Mouse (Mus musculus): ENCODE results near the gene Tada1. TPM values are rescaled to one million over a fixed set of nuclear protein-coding genes. Genes with fewer than 3 reads are reported as not detected.

Gene Tada1
- polyA plus RNA-seq, 1 experiment from 2014 or later: 42.5 TPM

DNA sequence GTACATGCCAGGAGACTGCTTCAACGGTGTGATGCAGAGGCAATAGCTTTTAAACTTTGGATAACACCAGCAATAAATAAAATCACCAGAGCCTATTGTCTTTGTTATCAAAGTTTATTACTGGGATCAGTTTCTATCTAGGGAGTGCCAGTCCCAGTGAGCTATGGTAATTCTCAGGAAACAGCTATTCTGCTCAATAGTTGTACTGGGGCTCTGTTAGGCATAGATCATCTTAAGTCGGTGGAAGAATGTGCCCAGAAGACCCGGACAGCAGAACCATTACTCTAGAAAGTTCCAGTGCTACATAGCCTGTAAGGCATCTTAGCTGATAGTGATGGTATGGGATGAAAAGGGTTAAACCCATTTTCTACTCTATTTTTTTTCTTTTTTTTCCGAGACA lies 15.9 kb downstream of the Tada1 start:
- Histone ChIP-seq H3K9me3 (replicated peaks; ENCODE audit: control insufficient read depth, low read length) (no peaks in the 10 kb centered on the region), H3K9ac (ENCODE audit: low read length) (no peak overlapping the region), H3K4me3 (replicated peaks; ENCODE audit: low read length) (no peak overlapping the region), H3K4me2 (ENCODE audit: low read depth, low read length) (no peak overlapping the region), H3K4me1 (ENCODE audit: control insufficient read depth, insufficient read depth, low read length) (no peaks in the 10 kb centered on the region), H3K27me3 (ENCODE audit: control insufficient read depth, insufficient read depth, low read length) (no peaks in the 10 kb centered on the region), H3K36me3 (ENCODE audit: control insufficient read depth, insufficient read depth, low read length) (peaks cover 23% of the 10 kb centered on the region), H3K27ac (ENCODE audit: low read length) (no peak overlapping the region)
- WGBS: 62% methylated on average over 4 of the region's 4 CpGs
- no peak for ATAC-seq (ENCODE audit: insufficient read depth, low FRiP score)

DNA sequence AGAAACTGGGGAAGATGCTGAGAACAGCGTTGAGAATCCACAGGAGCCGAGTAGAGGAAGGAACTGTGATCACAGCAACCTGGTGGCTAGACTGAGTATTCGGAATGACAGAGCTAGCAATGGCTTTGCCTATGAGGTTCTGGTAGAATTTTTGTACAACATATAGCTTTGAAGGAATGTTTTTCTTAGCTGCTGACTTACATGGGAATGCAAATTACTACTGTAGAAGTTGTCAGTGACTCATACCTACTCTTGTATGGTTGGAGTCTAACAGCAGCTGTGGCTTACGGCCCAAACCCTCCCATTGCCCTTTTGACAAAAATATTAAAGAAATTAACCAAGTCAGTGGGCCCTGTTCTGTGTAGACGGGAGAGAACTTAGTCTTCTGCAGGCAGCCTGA lies 16.8 kb downstream of the Tada1 start:
- Histone ChIP-seq H3K4me1 (ENCODE audit: control insufficient read depth, insufficient read depth, low read length) (no peaks in the 10 kb centered on the region), H3K4me3 (replicated peaks; ENCODE audit: low read length) (no peak overlapping the region), H3K27ac (ENCODE audit: low read length) (no peak overlapping the region), H3K36me3 (ENCODE audit: control insufficient read depth, insufficient read depth, low read length) (peaks cover 23% of the 10 kb centered on the region), H3K4me2 (ENCODE audit: low read depth, low read length) (no peak overlapping the region), H3K27me3 (ENCODE audit: control insufficient read depth, insufficient read depth, low read length) (no peaks in the 10 kb centered on the region), H3K9me3 (replicated peaks; ENCODE audit: control insufficient read depth, low read length) (no peaks in the 10 kb centered on the region), H3K9ac (ENCODE audit: low read length) (no peak overlapping the region)
- no peak for ATAC-seq (ENCODE audit: insufficient read depth, low FRiP score)
- 81% methylated on average over 5 of the region's 5 CpGs for WGBS

DNA sequence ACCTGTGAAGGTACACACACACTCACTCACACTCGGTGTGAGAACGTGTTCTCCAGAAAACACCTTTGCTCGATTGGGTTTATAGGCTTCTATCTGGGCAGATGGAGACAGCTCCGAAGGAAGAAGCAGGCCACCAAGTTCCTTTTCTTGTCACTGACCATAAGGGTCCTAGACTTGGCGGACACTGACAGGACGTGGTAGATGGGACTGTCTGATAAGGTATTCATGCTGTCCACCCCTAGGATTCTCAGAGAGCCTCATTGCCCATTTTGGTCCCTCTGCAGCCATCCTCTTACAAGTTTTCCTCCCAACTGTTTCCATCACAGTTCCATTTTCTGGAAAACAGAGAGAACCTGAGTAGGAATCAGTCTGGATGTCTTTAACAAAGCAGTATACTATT lies 17.5 kb downstream of the Tada1 start:
- H3K4me1 ChIP-seq (ENCODE audit: control insufficient read depth, insufficient read depth, low read length): no peaks in the 10 kb centered on the region
- ATAC-seq (ENCODE audit: insufficient read depth, low FRiP score): no peak
- WGBS: 90% methylated on average over 6 of the region's 6 CpGs
- H3K9ac ChIP-seq (ENCODE audit: low read length): no peak overlapping the region
- no peak overlapping the region for H3K4me2 ChIP-seq (ENCODE audit: low read depth, low read length)
- H3K4me3 ChIP-seq (replicated peaks; ENCODE audit: low read length): no peak overlapping the region
- H3K27me3 ChIP-seq (ENCODE audit: control insufficient read depth, insufficient read depth, low read length): no peaks in the 10 kb centered on the region
- H3K27ac ChIP-seq (ENCODE audit: low read length): no peak overlapping the region
- H3K9me3 ChIP-seq (replicated peaks; ENCODE audit: control insufficient read depth, low read length): no peaks in the 10 kb centered on the region
- peaks cover 19% of the 10 kb centered on the region for H3K36me3 ChIP-seq (ENCODE audit: control insufficient read depth, insufficient read depth, low read length)

DNA sequence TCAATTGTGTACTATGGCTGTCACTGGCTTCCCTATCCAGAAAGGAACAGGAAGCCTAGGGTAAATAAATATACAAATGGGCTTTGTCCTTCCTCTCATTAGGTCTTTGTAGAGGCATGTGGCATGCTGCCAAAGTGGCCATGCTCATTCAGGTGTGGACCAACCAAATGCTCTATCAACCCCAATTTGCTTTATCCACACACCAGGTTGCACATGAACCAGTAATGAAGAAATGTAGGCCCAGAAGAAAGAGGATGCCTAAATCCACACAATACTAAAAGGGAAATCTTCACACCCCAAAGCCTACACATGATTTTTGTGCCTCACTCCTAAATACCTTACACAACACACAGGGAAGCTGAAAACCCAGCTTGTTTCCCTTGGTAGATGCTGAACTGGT lies 22.6 kb downstream of the Tada1 start:
- Histone ChIP-seq H3K4me2 (ENCODE audit: low read depth, low read length) (no peak overlapping the region), H3K27ac (ENCODE audit: low read length) (no peak overlapping the region), H3K27me3 (ENCODE audit: control insufficient read depth, insufficient read depth, low read length) (no peaks in the 10 kb centered on the region), H3K36me3 (ENCODE audit: control insufficient read depth, insufficient read depth, low read length) (peaks cover 2% of the 10 kb centered on the region; the same call in 1 of the 2 replicates), H3K4me3 (replicated peaks; ENCODE audit: low read length) (no peak overlapping the region), H3K9me3 (replicated peaks; ENCODE audit: control insufficient read depth, low read length) (no peaks in the 10 kb centered on the region), H3K9ac (ENCODE audit: low read length) (no peak overlapping the region), H3K4me1 (ENCODE audit: control insufficient read depth, insufficient read depth, low read length) (no peaks in the 10 kb centered on the region)
- no peak for ATAC-seq (ENCODE audit: insufficient read depth, low FRiP score)

DNA sequence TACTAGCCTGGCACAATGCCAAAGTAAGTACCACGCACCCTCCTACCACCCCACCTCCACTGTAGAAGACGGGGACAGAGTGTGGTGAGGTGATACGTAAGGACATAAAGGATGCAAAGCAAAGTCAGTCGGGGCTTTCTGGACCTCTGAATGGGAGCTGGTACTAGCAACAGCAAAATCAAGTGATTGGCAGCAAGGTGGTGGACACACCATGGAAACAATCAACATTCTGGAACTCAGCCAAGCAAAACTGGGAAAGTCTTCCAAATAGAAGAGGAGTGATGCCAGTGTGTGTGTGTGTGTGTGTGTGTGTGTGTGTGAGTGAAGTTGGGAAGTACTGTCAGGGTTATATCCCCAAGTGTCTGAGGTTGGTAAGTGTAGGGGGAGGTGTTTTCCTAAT lies 23.1 kb downstream of the Tada1 start:
- no peaks in the 10 kb centered on the region for H3K9me3 ChIP-seq (replicated peaks; ENCODE audit: control insufficient read depth, low read length)
- H3K4me3 ChIP-seq (replicated peaks; ENCODE audit: low read length): no peak overlapping the region
- no peak overlapping the region for H3K9ac ChIP-seq (ENCODE audit: low read length)
- H3K4me1 ChIP-seq (ENCODE audit: control insufficient read depth, insufficient read depth, low read length): no peaks in the 10 kb centered on the region
- H3K4me2 ChIP-seq (ENCODE audit: low read depth, low read length): no peak overlapping the region
- no peaks in the 10 kb centered on the region; the same call in 1 of the 2 replicates for H3K36me3 ChIP-seq (ENCODE audit: control insufficient read depth, insufficient read depth, low read length)
- H3K27ac ChIP-seq (ENCODE audit: low read length): no peak overlapping the region
- no peak for ATAC-seq (ENCODE audit: insufficient read depth, low FRiP score)
- no peaks in the 10 kb centered on the region for H3K27me3 ChIP-seq (ENCODE audit: control insufficient read depth, insufficient read depth, low read length)
- WGBS: 86% methylated on average over 4 of the region's 4 CpGs

DNA sequence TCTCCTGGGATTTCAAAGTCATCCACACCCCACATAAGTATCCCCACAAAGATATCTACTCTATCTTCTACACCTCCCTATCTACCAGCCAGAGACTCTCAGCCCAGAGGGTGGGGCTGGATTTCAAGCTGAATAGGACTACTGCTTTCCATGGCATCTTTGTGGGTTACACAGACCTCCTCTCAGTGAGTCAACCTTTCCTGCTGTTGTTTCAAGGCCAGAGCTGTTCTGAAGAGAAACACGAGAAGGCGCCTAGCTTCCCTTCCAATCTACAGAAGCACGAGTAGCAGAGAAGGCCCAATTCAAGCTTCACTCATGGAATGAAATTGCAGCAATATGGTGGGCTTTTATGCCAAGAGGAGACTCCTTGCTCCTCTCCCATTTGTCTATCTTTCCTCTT lies 24.9 kb downstream of the Tada1 start:
- Histone ChIP-seq H3K4me2 (ENCODE audit: low read depth, low read length) (no peak overlapping the region), H3K4me3 (replicated peaks; ENCODE audit: low read length) (no peak overlapping the region), H3K9me3 (replicated peaks; ENCODE audit: control insufficient read depth, low read length) (no peaks in the 10 kb centered on the region), H3K27me3 (ENCODE audit: control insufficient read depth, insufficient read depth, low read length) (no peaks in the 10 kb centered on the region), H3K36me3 (ENCODE audit: control insufficient read depth, insufficient read depth, low read length) (no peaks in the 10 kb centered on the region; the same call in 1 of the 2 replicates), H3K4me1 (ENCODE audit: control insufficient read depth, insufficient read depth, low read length) (peaks cover 6% of the 10 kb centered on the region), H3K27ac (ENCODE audit: low read length) (no peak overlapping the region), H3K9ac (ENCODE audit: low read length) (no peak overlapping the region)
- 92% methylated on average over 3 of the region's 3 CpGs for WGBS
- no peak for ATAC-seq (ENCODE audit: insufficient read depth, low FRiP score)

DNA sequence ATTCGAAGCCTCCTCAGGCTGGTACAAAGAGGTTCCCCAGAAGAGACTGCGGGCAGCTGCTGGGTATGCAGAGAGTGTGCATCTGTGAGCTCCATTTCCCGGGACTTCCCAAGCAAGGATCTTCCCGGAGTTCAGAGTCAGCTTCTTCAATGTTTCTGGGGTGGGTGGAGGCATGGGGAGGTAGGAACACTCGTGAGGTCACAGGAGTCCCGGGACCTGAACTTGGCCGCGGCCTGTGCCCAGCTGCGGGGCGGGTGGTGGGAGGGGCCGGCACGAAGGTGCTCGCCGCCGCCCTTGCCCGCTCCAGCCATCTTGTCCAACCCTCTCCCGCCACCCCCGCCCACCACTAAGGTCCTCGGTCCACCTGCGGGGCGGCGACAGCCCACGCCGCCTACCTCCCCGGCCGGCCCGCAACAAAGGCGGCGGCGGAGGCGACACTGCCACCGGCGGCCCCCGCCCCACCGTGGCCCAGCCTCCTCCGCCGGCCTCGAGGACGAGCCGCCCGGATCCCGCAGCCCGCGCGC lies 30.3 kb downstream of the Tada1 start:
- Histone ChIP-seq H3K4me2 (ENCODE audit: low read depth, low read length) (peak overlapping the region; percentile 87), H3K4me1 (ENCODE audit: control insufficient read depth, insufficient read depth, low read length) (peaks cover 6% of the 10 kb centered on the region), H3K9ac (ENCODE audit: low read length) (peak overlapping the region; percentile 91), H3K27ac (ENCODE audit: low read length) (peak overlapping the region; percentile 63), H3K4me3 (replicated peaks; ENCODE audit: low read length) (peak overlapping the region; percentile 76), H3K9me3 (replicated peaks; ENCODE audit: control insufficient read depth, low read length) (0 out of 2 replicates have a peak, but pooled peaks cover 9% of the 10 kb centered on the region), H3K36me3 (ENCODE audit: control insufficient read depth, insufficient read depth, low read length) (no peaks in the 10 kb centered on the region), H3K27me3 (ENCODE audit: control insufficient read depth, insufficient read depth, low read length) (no peaks in the 10 kb centered on the region)
- peak; percentile 68 for ATAC-seq (ENCODE audit: insufficient read depth, low FRiP score)
- under 1% methylated on average over 41 of the region's 45 CpGs for WGBS

DNA sequence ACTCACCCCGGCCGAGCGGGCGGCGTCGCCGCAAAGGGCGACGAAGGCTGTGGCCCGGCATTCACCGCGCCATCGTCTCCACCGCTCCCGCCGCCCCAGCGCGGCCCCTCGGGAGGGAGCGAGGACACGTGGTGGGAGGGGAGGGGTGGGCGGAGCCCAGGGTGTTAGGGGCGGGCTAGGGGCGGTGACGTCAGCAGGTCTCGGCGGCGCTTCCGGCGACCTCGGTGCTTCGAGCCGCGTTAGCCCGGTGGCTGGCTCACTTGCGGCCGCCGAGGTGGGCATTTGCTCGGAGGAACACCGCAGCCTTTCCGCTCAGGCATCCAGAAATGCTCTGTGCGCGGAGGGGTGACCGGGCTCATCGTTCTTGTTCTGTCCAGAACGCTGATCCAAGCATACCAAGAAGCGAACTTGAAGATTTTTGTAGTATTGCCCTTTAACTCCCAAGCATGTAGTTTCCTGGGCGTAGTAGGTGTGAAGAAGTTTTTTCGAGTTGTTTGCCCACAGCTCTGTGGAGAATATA lies 30.9 kb downstream of the Tada1 start, which contains the start of gene Pogk:
TSS of gene Pogk (minus strand) at position 163 of the 520 bp plus-strand sequence.
- H3K27me3 ChIP-seq (ENCODE audit: control insufficient read depth, insufficient read depth, low read length): no peaks in the 10 kb centered on the region
- peak within 1 kb of the TSS; percentile 91 for H3K9ac ChIP-seq (ENCODE audit: low read length)
- peak within 1 kb of the TSS; percentile 87 for H3K4me2 ChIP-seq (ENCODE audit: low read depth, low read length)
- ATAC-seq (ENCODE audit: insufficient read depth, low FRiP score): peak; percentile 93
- H3K36me3 ChIP-seq (ENCODE audit: control insufficient read depth, insufficient read depth, low read length): no peaks in the 10 kb centered on the region
- peaks cover 6% of the 10 kb centered on the region for H3K4me1 ChIP-seq (ENCODE audit: control insufficient read depth, insufficient read depth, low read length)
- 3% methylated on average over 49 of the region's 49 CpGs for WGBS
- H3K9me3 ChIP-seq (replicated peaks; ENCODE audit: control insufficient read depth, low read length): 0 out of 2 replicates have a peak, but pooled peaks cover 9% of the 10 kb centered on the region
- H3K4me3 ChIP-seq (replicated peaks; ENCODE audit: low read length): peak within 1 kb of the TSS; percentile 76
- H3K27ac ChIP-seq (ENCODE audit: low read length): peak within 1 kb of the TSS; percentile 63

DNA sequence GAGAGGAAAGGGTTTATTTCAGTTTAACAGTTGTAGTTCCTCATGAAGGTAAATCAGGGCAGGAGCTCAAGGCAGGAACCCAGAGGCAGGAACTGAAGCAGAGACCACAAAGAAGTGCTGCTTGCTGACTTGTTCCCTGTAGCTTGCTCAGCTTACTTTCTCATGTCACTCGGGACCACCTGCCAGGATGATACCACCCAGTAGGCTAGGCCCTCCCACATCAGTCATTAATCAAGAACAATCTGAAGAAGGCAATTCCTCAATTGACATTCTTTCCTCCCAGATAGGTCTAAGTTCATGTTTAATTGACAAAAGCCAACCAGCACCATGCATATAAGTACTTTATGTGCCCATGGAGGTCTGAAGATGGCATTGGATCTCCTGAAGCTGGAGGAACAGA lies 32.6 kb downstream of the Tada1 start:
- ATAC-seq (ENCODE audit: insufficient read depth, low FRiP score): no peak
- Histone ChIP-seq H3K4me1 (ENCODE audit: control insufficient read depth, insufficient read depth, low read length) (peaks cover 6% of the 10 kb centered on the region), H3K4me2 (ENCODE audit: low read depth, low read length) (no peak overlapping the region), H3K9ac (ENCODE audit: low read length) (no peak overlapping the region), H3K27me3 (ENCODE audit: control insufficient read depth, insufficient read depth, low read length) (no peaks in the 10 kb centered on the region), H3K4me3 (replicated peaks; ENCODE audit: low read length) (no peak overlapping the region), H3K9me3 (replicated peaks; ENCODE audit: control insufficient read depth, low read length) (0 out of 2 replicates have a peak, but pooled peaks cover 9% of the 10 kb centered on the region), H3K36me3 (ENCODE audit: control insufficient read depth, insufficient read depth, low read length) (no peaks in the 10 kb centered on the region), H3K27ac (ENCODE audit: low read length) (no peak overlapping the region)
- 85% methylated on average over 1 of the region's 1 CpGs for WGBS

All from stomach, embryonic 16.5 days (tissue).